Mouse (Mus musculus) embryonic fibroblast, embryonic 13.5 days (primary cell): Measurements from ENCODE around the gene Olfr873. TPM values are rescaled to one million over a fixed set of nuclear protein-coding genes. Genes with fewer than 3 reads are reported as not detected.
"Not testable (repeated sequence)": the region's sequence is repeated elsewhere in the genome, so short reads cannot be mapped to it uniquely, and the experiment has no call there.

Source experiments
- H3K27ac ChIP-seq: 2 replicates; pipeline ENCODE4 v1.5.1; 2012; ENCODE audit warnings: low read length, control low read depth, inconsistent platforms; ENCODE audit not compliant: insufficient read depth
- H3K4me1 ChIP-seq: 2 replicates; pipeline ENCODE4 v1.6.1; 2011; ENCODE audit warnings: low read length; ENCODE audit not compliant: control insufficient read depth, insufficient read depth
- H3K4me3 ChIP-seq: 2 replicates; pipeline ENCODE4 v1.5.1; 2011; ENCODE audit warnings: mild to moderate bottlenecking, control low read depth, low read length; ENCODE audit not compliant: insufficient read depth
- CTCF ChIP-seq: IDR thresholded peaks from 2 replicates; pipeline ENCODE4 v1.5.1; 2011; ENCODE audit warnings: mild to moderate bottlenecking, control low read depth, low read length, moderate library complexity, borderline replicate concordance; ENCODE audit not compliant: insufficient read depth
- POLR2A ChIP-seq: IDR thresholded peaks from 2 replicates; pipeline ENCODE4 v1.6.1; 2011; ENCODE audit warnings: low read depth, mild to moderate bottlenecking, control low read depth, low read length, moderate library complexity
- polyA plus RNA-seq: library from polyadenylated mRNA; stranded (reverse); fragments of >200 nt; gene quantifications from 2 replicates; pipeline ENCODE4 v1.2.4, GENCODE M21; 2011; ENCODE audit warnings: low read depth; ENCODE audit not compliant: missing spikeins, insufficient read length

Olfr873 gene
- polyA plus RNA-seq, result 0.18 TPM in 1 of 2 replicates, not detected in the other

DNA sequence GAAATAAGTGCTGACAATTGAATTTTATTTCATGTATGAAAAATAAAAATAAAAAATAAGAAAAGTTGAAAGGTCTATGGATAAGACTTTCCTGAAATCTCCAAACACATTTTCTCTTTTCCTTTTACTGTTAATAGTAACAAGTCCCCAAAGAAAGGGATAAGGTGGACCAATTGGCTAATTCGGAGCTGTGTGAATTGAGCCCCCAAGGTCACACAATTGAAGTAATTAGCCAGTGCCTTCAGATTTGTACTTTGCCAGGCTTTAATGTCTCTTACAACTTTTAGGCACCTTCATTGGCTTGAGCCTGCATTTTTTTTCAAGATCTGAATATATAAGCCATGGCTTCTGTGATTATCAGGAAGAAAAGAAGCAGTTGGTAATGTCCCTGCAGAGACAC lies at the start of gene Olfr873:
Olfr873 (plus strand) TSS at position 301 of the 400 bp plus-strand sequence.
- TF ChIP-seq POLR2A (no peak), CTCF (no peak)
- H3K4me1 ChIP-seq, result no peaks in the 10 kb centered on the region
- H3K4me3 ChIP-seq, result no peak within 1 kb of the TSS
- no peak within 1 kb of the TSS for H3K27ac ChIP-seq

DNA sequence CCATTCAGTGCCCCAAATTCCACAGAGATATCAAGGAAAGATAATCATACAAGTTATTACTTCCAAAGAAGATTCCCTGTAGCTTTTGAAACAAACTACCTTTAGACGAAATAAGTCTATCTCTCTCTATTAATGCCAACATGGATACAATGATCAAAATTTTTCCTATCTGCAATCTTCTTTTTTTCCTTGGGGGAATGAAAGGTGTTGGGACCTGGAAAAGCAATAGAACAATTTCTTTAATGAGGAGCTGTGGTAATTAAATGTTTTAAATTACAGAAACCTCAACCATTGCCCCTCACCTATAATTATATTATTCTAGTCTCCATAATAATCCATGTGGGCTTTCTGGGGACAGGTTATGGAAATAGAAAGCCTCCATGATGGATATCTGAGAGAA lies 16.3 kb upstream of the Olfr873 start, which contains the start of gene Olfr39:
Olfr39 (plus strand) TSS at position 301 of the 400 bp plus-strand sequence.
- no peak within 1 kb of the TSS for H3K4me3 ChIP-seq
- no peak within 1 kb of the TSS for H3K27ac ChIP-seq
- TF ChIP-seq POLR2A, result no peak
- no peak for TF ChIP-seq CTCF
- no peaks in the 10 kb centered on the region for H3K4me1 ChIP-seq

DNA sequence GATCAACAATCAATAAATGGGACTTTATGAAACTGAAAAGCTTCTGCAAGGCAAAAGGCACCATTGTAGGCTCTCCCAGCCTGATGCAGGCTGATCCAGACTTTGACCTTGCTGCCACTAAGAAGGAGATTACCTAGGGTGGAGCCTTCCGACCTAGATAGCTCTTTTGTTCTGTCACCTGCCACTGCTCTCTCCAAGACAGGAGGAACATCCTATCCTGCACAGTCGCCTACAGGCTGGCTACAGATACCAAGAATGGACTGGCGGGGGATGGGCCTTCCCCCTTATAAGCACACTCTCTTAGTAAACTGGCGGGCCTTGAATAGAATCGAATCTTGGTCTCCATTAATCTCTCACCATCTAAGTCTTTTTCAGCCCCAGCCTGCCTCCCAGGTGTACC lies 2.8 kb upstream of the Olfr873 start:
- H3K4me3 ChIP-seq, H3K27ac ChIP-seq, H3K4me1 ChIP-seq: not testable (repeated sequence)

DNA sequence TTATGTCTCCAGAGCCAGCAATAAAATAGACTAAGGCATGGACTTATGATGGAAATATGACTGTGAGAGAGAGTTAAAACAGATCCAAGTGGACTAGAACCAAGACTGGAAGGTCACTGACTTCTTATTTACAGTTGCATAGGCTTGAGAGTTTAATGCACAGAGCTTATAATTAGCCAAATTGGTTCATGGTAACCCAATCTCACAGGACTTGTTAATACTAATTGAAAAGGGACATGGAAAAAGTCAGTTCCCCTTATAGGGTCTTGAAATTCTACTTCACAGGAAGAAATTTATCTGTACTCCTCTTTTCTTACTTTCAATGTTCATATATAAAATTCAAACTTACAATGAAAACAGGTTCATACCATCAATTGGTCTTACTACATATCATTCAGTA lies 37.7 kb downstream of the Olfr873 start, which contains the start of gene Olfr18:
Olfr18 (minus strand) TSS at position 101 of the 400 bp plus-strand sequence.
- Histone ChIP-seq H3K27ac (no peak within 1 kb of the TSS), H3K4me3 (no peak within 1 kb of the TSS), H3K4me1 (no peaks in the 10 kb centered on the region)
- no peak for TF ChIP-seq POLR2A
- TF ChIP-seq CTCF, result no peak

DNA sequence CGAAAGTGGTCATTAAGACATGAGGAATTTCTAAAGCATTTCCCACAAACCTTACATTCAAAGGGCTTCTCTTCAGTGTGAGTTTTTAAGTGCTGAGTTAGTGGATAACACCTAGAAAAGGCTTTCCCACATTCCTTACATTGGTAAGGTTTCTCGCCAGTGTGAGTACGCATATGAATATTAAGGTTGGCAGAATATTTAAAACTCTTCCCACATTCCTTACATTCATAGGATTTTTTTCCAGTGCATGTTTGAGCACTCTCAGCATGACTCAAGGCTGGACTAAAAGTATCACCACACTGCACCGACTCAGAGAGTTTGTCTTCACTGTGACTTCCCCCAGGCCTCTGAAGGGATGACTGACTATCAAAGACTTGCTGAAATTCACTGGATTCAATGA lies 50.2 kb downstream of the Olfr873 start:
- TF ChIP-seq POLR2A (no peak), CTCF (no peak)
- Histone ChIP-seq H3K4me3 (no peak overlapping the region), H3K4me1 (no peaks in the 10 kb centered on the region)

More for the DNA sequence above, 50.2 kb downstream of the Olfr873 start:
- H3K27ac ChIP-seq, result peak overlapping the region; percentile 34; the same call in 1 of the 2 replicates

Other genes with a start within 250 kb of the Olfr873 start
- gene Olfr867, start 241.0 kb upstream of the Olfr873 start, polyA plus RNA-seq, result not detected in 2 replicates
- not detected in 2 replicates for gene Olfr868, start 199.9 kb upstream of the Olfr873 start, polyA plus RNA-seq
- gene Olfr869, start 169.5 kb upstream of the Olfr873 start, polyA plus RNA-seq, result not detected in 2 replicates
- not detected in 2 replicates for gene Olfr870, start 124.5 kb upstream of the Olfr873 start, polyA plus RNA-seq
- not detected in 2 replicates for gene Olfr871, start 86.3 kb upstream of the Olfr873 start, polyA plus RNA-seq
- not detected in 2 replicates for gene Olfr872, start 61.4 kb upstream of the Olfr873 start, polyA plus RNA-seq
- not detected in 2 replicates for gene Olfr39, start 16.2 kb upstream of the Olfr873 start, polyA plus RNA-seq
- not detected in 2 replicates for gene Olfr18, start 37.6 kb downstream of the Olfr873 start, polyA plus RNA-seq
- gene Zfp560, start 86.6 kb downstream of the Olfr873 start, polyA plus RNA-seq, result 15.1 and 17.5 TPM in 2 replicates
- gene Zfp26, start 161.6 kb downstream of the Olfr873 start, polyA plus RNA-seq, result 31.4 and 33.7 TPM in 2 replicates
- gene Zfp426, start 194.2 kb downstream of the Olfr873 start, polyA plus RNA-seq, result 18.6 and 20.5 TPM in 2 replicates
- 74.5 and 108 TPM in 2 replicates for gene Zfp266, start 222.9 kb downstream of the Olfr873 start, polyA plus RNA-seq